Mouse (Mus musculus): ENCODE data around the gene Rpa3. TPM values are rescaled to one million over a fixed set of nuclear protein-coding genes. Genes with fewer than 3 reads are reported as not detected.

Rpa3 gene
- 166 and 182 TPM in 2 replicates for polyA plus RNA-seq (2015; fragmentation: Nextera tagmentation; extraction: Ambion mirVana)

GRCm38 (mm10) chr6:8259004-8259666, at the start of gene Rpa3, which contains the start of the genes Umad1 and Gm45062:
Gene Rpa3, minus strand, starts transcription at chr6:8259173.
Gene Umad1, plus strand, starts transcription at chr6:8259288.
Gene Gm45062, plus strand, starts transcription at chr6:8259450.
- Histone ChIP-seq H3K4me1 (replicated peaks; ENCODE audit: insufficient read depth, low read length) (no peaks in the 10 kb centered on the region; the same call in 1 of the 2 replicates), H3K27ac (peak within 1 kb of the TSS; percentile 85), H3K4me2 (ENCODE audit: low read length) (peak within 1 kb of the TSS; percentile 93), H3K36me3 (ENCODE audit: insufficient read depth, low read length) (no peaks in the 10 kb centered on the region), H3K4me3 (replicated peaks; ENCODE audit: low read depth, low read length) (peak within 1 kb of the TSS; percentile 59), H3K9ac (ENCODE audit: low read depth, low read length) (peak within 1 kb of the TSS; percentile 75), H3K27me3 (ENCODE audit: insufficient read depth, low read length) (no peaks in the 10 kb centered on the region), H3K9me3 (replicated peaks; ENCODE audit: low read length) (no peaks in the 10 kb centered on the region)
- TF ChIP-seq CTCF (IDR thresholded peaks at IDR 0.05; ENCODE audit: low read depth) = 0 out of 2 replicates have a peak, but pooled peaks have one; percentile 7
- DNase-seq (ENCODE audit: low spot score) = peak; percentile 99
- ATAC-seq (replicated peaks; ENCODE audit: low FRiP score, low read depth) = peak; percentile 100
- under 1% methylated on average over 64 of the region's 64 CpGs for WGBS

GRCm38 (mm10) chr6:8307878-8308775, 49.2 kb upstream of the Rpa3 start:
- H3K4me1 ChIP-seq (replicated peaks; ENCODE audit: insufficient read depth, low read length) = no peaks in the 10 kb centered on the region
- peak; percentile 52 for DNase-seq (ENCODE audit: low spot score)
- H3K9ac ChIP-seq (ENCODE audit: low read depth, low read length) = no peak overlapping the region
- ATAC-seq (replicated peaks; ENCODE audit: low FRiP score, low read depth) = no peak
- no peaks in the 10 kb centered on the region for H3K9me3 ChIP-seq (replicated peaks; ENCODE audit: low read length)
- H3K27ac ChIP-seq = no peak overlapping the region
- TF ChIP-seq CTCF (IDR thresholded peaks at IDR 0.05; ENCODE audit: low read depth) = no peak
- 58% methylated on average over 6 of the region's 6 CpGs for WGBS
- H3K4me3 ChIP-seq (replicated peaks; ENCODE audit: low read depth, low read length) = no peak overlapping the region
- no peaks in the 10 kb centered on the region for H3K27me3 ChIP-seq (ENCODE audit: insufficient read depth, low read length)
- H3K4me2 ChIP-seq (ENCODE audit: low read length) = no peak overlapping the region
- no peaks in the 10 kb centered on the region for H3K36me3 ChIP-seq (ENCODE audit: insufficient read depth, low read length)

DNA sequence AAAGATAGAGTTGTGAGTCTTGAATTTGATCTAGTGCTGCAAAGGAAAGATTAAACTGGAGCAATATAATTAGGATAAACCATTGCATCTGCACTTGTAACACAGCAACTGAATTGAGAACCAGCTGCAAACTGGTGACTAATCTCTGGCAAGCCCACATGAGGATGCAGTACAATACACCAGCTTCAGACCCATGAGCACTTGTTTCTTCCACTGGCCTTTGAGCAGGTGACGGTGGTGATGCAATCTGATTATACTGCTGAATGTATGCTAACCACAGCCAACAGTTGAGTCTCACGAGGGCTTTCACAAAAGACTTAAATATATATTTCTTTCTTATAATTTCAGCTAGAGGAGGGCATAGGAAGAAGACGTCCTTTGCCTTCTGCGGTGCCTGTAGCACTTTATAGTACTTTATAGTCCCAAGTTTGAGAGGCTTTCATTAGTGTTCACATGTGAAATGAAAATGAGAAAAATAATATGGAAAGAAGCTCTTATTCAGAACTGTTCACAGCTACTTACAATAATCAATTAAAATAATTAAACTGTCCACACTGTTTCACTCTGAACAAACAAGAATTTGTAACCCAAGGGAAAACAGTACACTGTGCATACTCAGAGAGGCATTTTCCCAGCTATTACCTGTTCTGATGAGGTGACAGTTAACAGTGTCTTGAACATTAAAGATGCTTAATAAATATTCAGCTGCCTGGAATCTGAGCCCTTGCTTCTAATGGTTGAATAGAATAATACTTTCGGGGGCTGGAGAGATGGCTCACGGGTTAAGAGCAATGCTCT, 40.3 kb upstream of the Rpa3 start:
- H3K4me2 ChIP-seq (ENCODE audit: low read length) = no peak overlapping the region
- H3K9ac ChIP-seq (ENCODE audit: low read depth, low read length) = no peak overlapping the region
- no peak overlapping the region for H3K4me3 ChIP-seq (replicated peaks; ENCODE audit: low read depth, low read length)
- no peak for DNase-seq (ENCODE audit: low spot score)
- no peak overlapping the region for H3K27ac ChIP-seq
- ATAC-seq (replicated peaks; ENCODE audit: low FRiP score, low read depth) = no peak
- no peaks in the 10 kb centered on the region for H3K9me3 ChIP-seq (replicated peaks; ENCODE audit: low read length)
- 86% methylated on average over 6 of the region's 6 CpGs for WGBS
- no peak for TF ChIP-seq CTCF (IDR thresholded peaks at IDR 0.05; ENCODE audit: low read depth)
- H3K4me1 ChIP-seq (replicated peaks; ENCODE audit: insufficient read depth, low read length) = no peaks in the 10 kb centered on the region
- H3K36me3 ChIP-seq (ENCODE audit: insufficient read depth, low read length) = no peaks in the 10 kb centered on the region
- H3K27me3 ChIP-seq (ENCODE audit: insufficient read depth, low read length) = no peaks in the 10 kb centered on the region

- H3K4me3 ChIP-seq (replicated peaks; ENCODE audit: low read depth, low read length) = no peak overlapping the region
- DNase-seq (ENCODE audit: low spot score) (no peak), ATAC-seq (replicated peaks; ENCODE audit: low FRiP score, low read depth) (no peak)
Measured at GRCm38 (mm10) chr6:8294048-8294784, 35.2 kb upstream of the Rpa3 start.

GRCm38 (mm10) chr6:8288755-8289580, 30.0 kb upstream of the Rpa3 start:
- DNase-seq (ENCODE audit: low spot score) (no peak), ATAC-seq (replicated peaks; ENCODE audit: low FRiP score, low read depth) (no peak)
- H3K4me3 ChIP-seq (replicated peaks; ENCODE audit: low read depth, low read length) = no peak overlapping the region
- no peaks in the 10 kb centered on the region for H3K4me1 ChIP-seq (replicated peaks; ENCODE audit: insufficient read depth, low read length)
- H3K9me3 ChIP-seq (replicated peaks; ENCODE audit: low read length) = no peaks in the 10 kb centered on the region
- no peak overlapping the region for H3K27ac ChIP-seq
- TF ChIP-seq CTCF (IDR thresholded peaks at IDR 0.05; ENCODE audit: low read depth) = no peak
- 82% methylated on average over 4 of the region's 4 CpGs for WGBS
- H3K36me3 ChIP-seq (ENCODE audit: insufficient read depth, low read length) = no peaks in the 10 kb centered on the region
- H3K27me3 ChIP-seq (ENCODE audit: insufficient read depth, low read length) = no peaks in the 10 kb centered on the region
- H3K4me2 ChIP-seq (ENCODE audit: low read length) = no peak overlapping the region
- H3K9ac ChIP-seq (ENCODE audit: low read depth, low read length) = no peak overlapping the region

More at GRCm38 (mm10) chr6:8294048-8294784, 35.2 kb upstream of the Rpa3 start:
- no peaks in the 10 kb centered on the region for H3K9me3 ChIP-seq (replicated peaks; ENCODE audit: low read length)
- no peak overlapping the region for H3K27ac ChIP-seq
- WGBS = 79% methylated on average over 4 of the region's 4 CpGs
- H3K9ac ChIP-seq (ENCODE audit: low read depth, low read length) = no peak overlapping the region
- H3K27me3 ChIP-seq (ENCODE audit: insufficient read depth, low read length) = no peaks in the 10 kb centered on the region
- no peaks in the 10 kb centered on the region for H3K36me3 ChIP-seq (ENCODE audit: insufficient read depth, low read length)
- no peak overlapping the region for H3K4me2 ChIP-seq (ENCODE audit: low read length)
- H3K4me1 ChIP-seq (replicated peaks; ENCODE audit: insufficient read depth, low read length) = no peaks in the 10 kb centered on the region
- TF ChIP-seq CTCF (IDR thresholded peaks at IDR 0.05; ENCODE audit: low read depth) = no peak
